Mouse (Mus musculus) midbrain, embryonic 15.5 days (tissue): Measurements from ENCODE around the gene Pml. TPM values are rescaled to one million over a fixed set of nuclear protein-coding genes. Genes with fewer than 3 reads are reported as not detected.

Source experiments
- ATAC-seq: fragments of 200-750 bp; cut with Nextera tagmentation; replicated peaks from 2 replicates; pipeline ENCODE4 v1.8.0; 2017; ENCODE audit warnings: moderate TSS enrichment
- H3K27ac ChIP-seq: fragments of 300-500 bp; sonication (generic); 2 replicates; pipeline ENCODE4 v1.5.1; 2015; ENCODE audit warnings: mild to moderate bottlenecking, inconsistent platforms
- H3K27me3 ChIP-seq: fragments of 300-500 bp; sonication (generic); replicated peaks from 2 replicates; pipeline ENCODE4 v1.6.1; 2015; ENCODE audit warnings: inconsistent platforms
- H3K36me3 ChIP-seq: fragments of 300-500 bp; sonication (generic); replicated peaks from 2 replicates; pipeline ENCODE4 v1.6.1; 2015; ENCODE audit warnings: inconsistent platforms
- H3K4me1 ChIP-seq: fragments of 300-500 bp; sonication (generic); 2 replicates; pipeline ENCODE4 v1.6.1; 2015; ENCODE audit warnings: inconsistent platforms
- H3K4me2 ChIP-seq: fragments of 300-500 bp; sonication (generic); 2 replicates; pipeline ENCODE4 v1.6.1; 2015; ENCODE audit warnings: inconsistent platforms, mild to moderate bottlenecking, moderate library complexity
- H3K4me3 ChIP-seq: fragments of 300-500 bp; sonication (generic); 2 replicates; pipeline ENCODE4 v1.5.1; 2015; ENCODE audit warnings: mild to moderate bottlenecking, inconsistent platforms
- H3K9ac ChIP-seq: fragments of 300-500 bp; sonication (generic); 2 replicates; pipeline ENCODE4 v1.6.1; 2015; ENCODE audit warnings: mild to moderate bottlenecking, inconsistent platforms
- H3K9me3 ChIP-seq: fragments of 300-500 bp; sonication (generic); 2 replicates; pipeline ENCODE4 v1.6.1; 2016; ENCODE audit warnings: inconsistent platforms
- WGBS: fragments of 180-500 bp; shearing (Covaris S2); methylation state at CpG from one replicate; pipeline ENCODE4 v1.1.7; 2015; ENCODE audit warnings: mixed read lengths; 5-methylcytosine and 5-hydroxymethylcytosine counted together
- polyA plus RNA-seq: library from polyadenylated mRNA; unstranded; fragments of >200 nt; fragmentation: Nextera tagmentation; extraction: Ambion mirVana; gene quantifications from 2 replicates; pipeline ENCODE4 v1.2.1, GENCODE M21; 2015

Pml gene
- polyA plus RNA-seq, 1 experiment from 2014 or later = 3.9 TPM

- 94% methylated on average over 2 of the region's 2 CpGs for WGBS
- no peak overlapping the region for H3K9ac ChIP-seq
Measured at GRCm38 (mm10) chr9:58224356-58224755, 25.2 kb downstream of the Pml start.

DNA sequence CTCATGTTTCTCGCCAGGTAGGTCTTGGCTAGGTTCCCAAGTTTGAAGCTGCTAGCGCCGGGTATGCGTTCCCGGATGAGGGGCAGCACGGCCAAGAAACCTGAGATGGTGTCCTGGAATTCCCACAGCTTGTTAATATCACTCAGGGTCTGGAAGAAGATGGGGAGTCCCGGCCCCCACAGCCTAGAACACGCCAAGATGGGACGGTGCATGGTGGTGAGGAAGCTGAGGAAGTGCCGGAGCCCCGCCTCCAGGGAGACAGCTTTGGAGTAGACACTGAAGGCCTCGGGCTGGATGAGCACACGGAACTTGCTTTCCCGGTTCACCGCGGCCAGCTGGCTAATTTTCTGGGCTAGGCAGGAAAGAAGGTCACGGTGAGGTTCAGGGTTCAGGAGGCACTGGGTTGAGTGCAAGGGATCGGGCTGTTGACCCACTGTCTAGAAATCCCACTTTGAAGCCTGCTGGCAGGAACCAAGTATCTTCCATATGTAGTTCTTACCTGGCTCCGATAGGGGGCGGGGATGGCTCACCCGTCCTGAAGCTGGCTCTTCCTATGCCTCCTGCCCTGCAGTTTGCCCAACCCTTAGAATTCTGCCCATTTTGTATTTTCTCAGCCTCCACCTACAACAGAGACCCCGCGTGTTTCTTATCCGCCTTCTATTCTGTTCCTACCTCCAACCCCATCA lies 29.2 kb downstream of the Pml start:
- Histone ChIP-seq H3K27ac (no peak overlapping the region), H3K9ac (no peak overlapping the region), H3K4me2 (no peak overlapping the region), H3K36me3 (no peaks in the 10 kb centered on the region), H3K4me1 (no peaks in the 10 kb centered on the region), H3K27me3 (no peaks in the 10 kb centered on the region), H3K9me3 (no peaks in the 10 kb centered on the region), H3K4me3 (no peak overlapping the region)
- WGBS = 73% methylated on average over 24 of the region's 24 CpGs
- ATAC-seq = no peak

More at GRCm38 (mm10) chr9:58224356-58224755, 25.2 kb downstream of the Pml start:
- no peak for ATAC-seq
- Histone ChIP-seq H3K27me3 (no peaks in the 10 kb centered on the region), H3K4me2 (no peak overlapping the region), H3K4me3 (no peak overlapping the region), H3K36me3 (no peaks in the 10 kb centered on the region), H3K4me1 (no peaks in the 10 kb centered on the region), H3K9me3 (no peaks in the 10 kb centered on the region), H3K27ac (no peak overlapping the region)

GRCm38 (mm10) chr9:58218539-58218938 lies 31.0 kb downstream of the Pml start:
- Histone ChIP-seq H3K27me3 (no peaks in the 10 kb centered on the region), H3K4me3 (no peak overlapping the region), H3K4me1 (0 out of 2 replicates have a peak, but pooled peaks cover 7% of the 10 kb centered on the region), H3K9me3 (no peaks in the 10 kb centered on the region), H3K36me3 (no peaks in the 10 kb centered on the region), H3K9ac (no peak overlapping the region), H3K27ac (no peak overlapping the region), H3K4me2 (no peak overlapping the region)
- ATAC-seq = no peak
- 92% methylated on average over 3 of the region's 3 CpGs for WGBS

DNA sequence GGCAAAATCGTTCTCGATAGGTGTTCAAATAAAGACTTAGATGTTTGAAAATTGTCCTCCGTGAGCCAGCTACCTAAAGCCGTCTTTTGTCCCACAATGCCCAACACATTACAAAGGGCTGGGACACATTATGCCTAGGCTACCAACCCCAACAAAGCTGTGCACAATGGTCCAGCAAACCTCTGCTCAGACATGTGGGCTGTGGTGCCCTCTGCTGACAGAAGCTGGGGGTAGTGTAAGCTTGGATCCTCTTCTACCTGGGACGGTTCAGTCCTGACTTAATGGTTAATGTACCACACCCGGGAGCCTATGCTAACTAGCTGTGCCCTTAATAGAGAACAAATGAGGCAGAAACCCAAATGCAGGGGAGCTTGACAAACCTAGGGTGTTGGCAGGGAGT lies 33.2 kb downstream of the Pml start:
- Histone ChIP-seq H3K27me3 (no peaks in the 10 kb centered on the region), H3K9me3 (no peaks in the 10 kb centered on the region), H3K36me3 (no peaks in the 10 kb centered on the region), H3K9ac (no peak overlapping the region), H3K4me1 (0 out of 2 replicates have a peak, but pooled peaks cover 9% of the 10 kb centered on the region), H3K27ac (no peak overlapping the region), H3K4me3 (no peak overlapping the region), H3K4me2 (no peak overlapping the region)
- 35% methylated on average over 6 of the region's 6 CpGs for WGBS
- peak; percentile 72; the same call in 1 of the 2 replicates for ATAC-seq

DNA sequence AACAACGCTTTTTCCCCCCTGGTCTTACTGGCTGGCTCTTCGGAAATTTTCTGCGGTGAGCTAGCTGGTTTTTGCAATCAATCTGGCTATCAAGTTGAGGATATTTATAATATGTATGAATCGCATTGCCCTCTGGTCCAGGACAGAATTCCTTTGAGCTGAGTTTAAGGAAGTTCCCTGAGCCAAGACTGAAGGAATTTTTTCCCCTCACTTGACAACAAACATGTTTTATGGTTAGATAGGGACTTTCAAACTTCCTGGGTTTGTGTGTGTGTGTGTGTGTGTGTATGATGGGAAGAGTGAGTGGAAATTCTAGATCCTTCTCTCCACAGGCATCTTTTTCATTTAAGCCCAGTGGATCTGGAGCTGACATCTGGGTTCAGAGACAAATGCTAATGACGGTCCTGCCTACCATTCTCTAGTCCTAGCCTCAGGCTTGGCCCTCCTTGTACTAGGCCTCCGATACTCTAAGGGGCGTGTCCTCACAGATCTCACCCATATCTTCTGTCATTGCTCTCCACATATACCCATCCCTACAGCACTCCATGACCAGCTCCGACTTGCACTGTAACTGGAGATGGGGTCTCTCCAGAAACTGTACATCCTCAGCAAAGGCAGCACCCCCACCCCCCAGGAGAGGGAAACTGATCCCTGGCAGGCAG lies 34.9 kb downstream of the Pml start:
- Histone ChIP-seq H3K4me3 (no peak overlapping the region), H3K36me3 (no peaks in the 10 kb centered on the region), H3K27ac (no peak overlapping the region), H3K9me3 (no peaks in the 10 kb centered on the region), H3K27me3 (no peaks in the 10 kb centered on the region), H3K9ac (no peak overlapping the region), H3K4me1 (0 out of 2 replicates have a peak, but pooled peaks cover 9% of the 10 kb centered on the region), H3K4me2 (no peak overlapping the region)
- no peak for ATAC-seq
- 62% methylated on average over 8 of the region's 8 CpGs for whole genome bisulfite sequencing

DNA sequence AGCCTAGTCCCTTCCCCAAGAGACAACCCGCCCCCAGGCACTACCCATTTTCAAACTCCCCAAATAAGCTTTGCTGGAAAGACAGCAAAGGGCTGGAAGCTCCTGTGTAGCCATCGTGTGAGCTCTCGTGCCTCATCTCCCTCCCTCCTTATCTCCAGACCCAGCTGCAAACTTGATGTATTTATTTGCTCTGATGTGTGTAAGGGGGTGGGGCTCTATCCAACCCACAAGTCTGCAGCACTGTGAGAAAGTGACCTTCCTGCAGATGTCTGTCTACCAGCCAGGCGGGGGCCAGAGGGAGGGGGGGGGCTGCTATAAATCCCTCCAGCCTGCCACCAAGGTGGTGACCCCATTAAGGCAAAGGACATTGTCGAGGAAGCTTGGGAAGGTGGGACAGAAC lies 35.7 kb downstream of the Pml start:
- Histone ChIP-seq H3K9me3 (no peaks in the 10 kb centered on the region), H3K9ac (no peak overlapping the region), H3K27ac (0 out of 2 replicates have a peak overlapping the region, but pooled peaks have one; percentile 14), H3K4me3 (no peak overlapping the region), H3K4me2 (no peak overlapping the region), H3K4me1 (0 out of 2 replicates have a peak, but pooled peaks cover 9% of the 10 kb centered on the region), H3K36me3 (no peaks in the 10 kb centered on the region), H3K27me3 (no peaks in the 10 kb centered on the region)
- WGBS = 30% methylated on average over 5 of the region's 5 CpGs
- ATAC-seq = no peak

- Histone ChIP-seq H3K9me3 (no peaks in the 10 kb centered on the region), H3K27ac (0 out of 2 replicates have a peak overlapping the region, but pooled peaks have one; percentile 14), H3K27me3 (no peaks in the 10 kb centered on the region), H3K4me3 (no peak overlapping the region), H3K9ac (no peak overlapping the region), H3K4me1 (0 out of 2 replicates have a peak, but pooled peaks cover 9% of the 10 kb centered on the region), H3K4me2 (no peak overlapping the region), H3K36me3 (no peaks in the 10 kb centered on the region)
- no peak for ATAC-seq
- WGBS = 83% methylated on average over 5 of the region's 5 CpGs
Measured at GRCm38 (mm10) chr9:58213377-58213776, 36.2 kb downstream of the Pml start.

GRCm38 (mm10) chr9:58210304-58210627 lies 39.3 kb downstream of the Pml start:
- ATAC-seq = no peak
- no peaks in the 10 kb centered on the region for H3K9me3 ChIP-seq
- no peaks in the 10 kb centered on the region for H3K36me3 ChIP-seq
- no peak overlapping the region for H3K9ac ChIP-seq
- 84% methylated on average over 2 of the region's 2 CpGs for WGBS
- no peak overlapping the region for H3K27ac ChIP-seq
- no peaks in the 10 kb centered on the region for H3K27me3 ChIP-seq
- H3K4me3 ChIP-seq = no peak overlapping the region
- 0 out of 2 replicates have a peak, but pooled peaks cover 13% of the 10 kb centered on the region for H3K4me1 ChIP-seq
- H3K4me2 ChIP-seq = no peak overlapping the region

DNA sequence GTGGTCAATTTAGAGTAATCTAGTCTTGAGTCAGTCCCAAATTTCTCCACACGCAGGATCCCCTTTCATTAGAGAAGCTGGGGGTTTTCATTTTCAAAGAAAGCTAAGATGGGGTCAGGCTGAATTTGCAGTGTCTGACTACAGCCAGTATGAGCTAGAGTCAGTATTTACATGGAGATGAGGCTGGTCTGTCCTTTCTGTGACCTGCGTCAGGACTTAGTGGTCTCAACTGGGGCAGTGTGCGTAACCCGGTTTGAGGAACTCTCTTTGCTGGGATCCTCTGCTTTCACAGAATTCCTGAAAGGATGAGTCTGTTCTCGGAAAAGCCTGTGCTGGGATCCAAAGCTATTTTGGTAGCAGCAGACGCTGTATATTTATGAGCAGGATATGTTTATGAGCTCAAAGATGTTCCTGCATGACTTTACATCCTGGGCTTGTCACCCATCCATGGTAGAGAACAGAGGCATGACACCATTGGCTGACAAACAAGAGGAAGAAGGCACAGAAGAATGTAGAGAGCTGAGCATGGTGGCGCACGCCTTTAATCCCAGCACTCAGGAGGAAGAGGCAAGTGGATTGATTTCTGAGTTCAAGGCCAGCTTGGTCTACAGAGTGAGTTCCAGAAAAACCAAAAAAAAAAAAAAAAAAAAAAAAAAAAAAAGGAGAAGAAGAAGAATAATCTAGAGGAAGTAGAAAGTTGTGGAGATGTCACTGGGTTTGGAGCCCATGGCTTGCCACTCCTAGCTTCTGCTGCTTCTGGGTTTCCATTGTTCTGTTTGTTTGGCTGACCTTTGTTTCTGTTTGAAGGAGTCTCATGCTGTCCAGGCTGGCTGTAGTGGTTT lies 39.9 kb downstream of the Pml start:
- Histone ChIP-seq H3K27me3 (peaks cover 4% of the 10 kb centered on the region; the same call in 1 of the 2 replicates), H3K4me3 (no peak overlapping the region), H3K9ac (no peak overlapping the region), H3K9me3 (no peaks in the 10 kb centered on the region), H3K4me2 (no peak overlapping the region), H3K27ac (no peak overlapping the region), H3K4me1 (peaks cover 19% of the 10 kb centered on the region; the same call in 1 of the 2 replicates), H3K36me3 (no peaks in the 10 kb centered on the region)
- no peak for ATAC-seq
- 81% methylated on average over 8 of the region's 8 CpGs for WGBS

DNA sequence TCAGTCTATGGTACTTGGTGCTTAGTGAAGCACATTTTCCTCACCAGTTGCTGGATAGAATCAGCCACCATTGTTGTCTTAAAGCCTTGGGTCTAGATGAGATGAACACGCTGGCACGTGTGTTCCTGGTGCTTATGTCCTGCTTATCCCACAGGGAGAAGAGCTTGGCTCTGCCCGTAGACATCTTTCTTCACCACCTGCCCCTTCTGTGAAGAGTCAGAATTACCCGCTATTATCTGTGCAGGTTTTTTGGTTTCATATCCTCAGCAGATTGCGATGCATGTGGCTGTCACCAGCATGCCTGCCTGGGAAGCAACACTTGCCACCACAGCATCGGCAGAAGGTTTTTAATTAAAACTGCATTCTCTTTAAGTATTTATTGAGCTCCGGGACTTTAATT lies 43.6 kb downstream of the Pml start:
- ATAC-seq = no peak
- H3K4me1 ChIP-seq = peaks cover 37% of the 10 kb centered on the region
- 0 out of 2 replicates have a peak overlapping the region, but pooled peaks have one; percentile 23 for H3K27ac ChIP-seq
- no peak overlapping the region for H3K9ac ChIP-seq
- no peaks in the 10 kb centered on the region for H3K36me3 ChIP-seq
- H3K9me3 ChIP-seq = no peaks in the 10 kb centered on the region
- H3K27me3 ChIP-seq = peaks cover 22% of the 10 kb centered on the region
- H3K4me3 ChIP-seq = no peak overlapping the region
- peak overlapping the region; percentile 67 for H3K4me2 ChIP-seq
- 68% methylated on average over 7 of the region's 7 CpGs for WGBS

- H3K4me3 ChIP-seq = peak overlapping the region; percentile 42
- WGBS = 5% methylated on average over 18 of the region's 18 CpGs
- peaks cover 36% of the 10 kb centered on the region for H3K27me3 ChIP-seq
- peak overlapping the region; percentile 48; the same call in 1 of the 2 replicates for H3K9ac ChIP-seq
- H3K4me2 ChIP-seq = peak overlapping the region; percentile 67
- peak; percentile 34; the same call in 1 of the 2 replicates for ATAC-seq
- peaks cover 43% of the 10 kb centered on the region for H3K4me1 ChIP-seq
- H3K9me3 ChIP-seq = no peaks in the 10 kb centered on the region
- no peaks in the 10 kb centered on the region for H3K36me3 ChIP-seq
- H3K27ac ChIP-seq = peak overlapping the region; percentile 86
Measured at GRCm38 (mm10) chr9:58204448-58205000, 45.1 kb downstream of the Pml start.
